Mouse (Mus musculus) C2C12 (cell line): Measurements from ENCODE around the gene Lrg1.

Source experiments
- CEBPB ChIP-seq: IDR thresholded peaks from one replicate; pipeline ENCODE4 v1.6.1; 2011; ENCODE audit warnings: low read depth, mild to moderate bottlenecking, control low read depth, moderate library complexity
- CTCF ChIP-seq: IDR thresholded peaks from one replicate; pipeline ENCODE4 v1.5.1; 2011; ENCODE audit not compliant: control insufficient read depth, insufficient read depth, insufficient read length
- MAX ChIP-seq: IDR thresholded peaks from one replicate; pipeline ENCODE4 v1.6.1; 2011; ENCODE audit warnings: mild to moderate bottlenecking, control low read depth
- MYOG ChIP-seq: IDR thresholded peaks from one replicate; pipeline ENCODE4 v1.6.1; 2011; ENCODE audit not compliant: control insufficient read depth, insufficient read length; ENCODE audit errors: extremely low read depth

GRCm38 (mm10) chr17:56106981-56107380, 14.8 kb downstream of the Lrg1 start:
- no peak for TF ChIP-seq MAX
- no peak for TF ChIP-seq CEBPB
- TF ChIP-seq CTCF = no peak
- TF ChIP-seq MYOG = no peak
